Mouse (Mus musculus) CH12.LX (cell line): Measurements from ENCODE around the gene Fa2h.

Source experiments
- CTCF ChIP-seq, 2 experiments: IDR thresholded peaks in 1 of 2; conservative IDR thresholded peaks in 1 of 2; 2 replicates each; pipeline ENCODE4 v1.5.1; 2011 to 2012; ENCODE audit warnings: low read depth in 2 of 2, low read length in 2 of 2, improper control_type of control experiment in 1 of 2, inconsistent platforms in 1 of 2, mild to moderate bottlenecking in 1 of 2, moderate library complexity in 1 of 2
- ELF1 ChIP-seq: IDR thresholded peaks from 2 replicates; pipeline ENCODE4 v1.6.1; 2014; ENCODE audit warnings: low read depth, mild to moderate bottlenecking, inconsistent platforms, low read length, improper control_type of control experiment
- MAZ ChIP-seq: IDR thresholded peaks from 2 replicates; pipeline ENCODE4 v1.6.1; 2012; ENCODE audit warnings: low read depth, mild to moderate bottlenecking, inconsistent platforms, low read length, improper control_type of control experiment, moderate library complexity

DNA sequence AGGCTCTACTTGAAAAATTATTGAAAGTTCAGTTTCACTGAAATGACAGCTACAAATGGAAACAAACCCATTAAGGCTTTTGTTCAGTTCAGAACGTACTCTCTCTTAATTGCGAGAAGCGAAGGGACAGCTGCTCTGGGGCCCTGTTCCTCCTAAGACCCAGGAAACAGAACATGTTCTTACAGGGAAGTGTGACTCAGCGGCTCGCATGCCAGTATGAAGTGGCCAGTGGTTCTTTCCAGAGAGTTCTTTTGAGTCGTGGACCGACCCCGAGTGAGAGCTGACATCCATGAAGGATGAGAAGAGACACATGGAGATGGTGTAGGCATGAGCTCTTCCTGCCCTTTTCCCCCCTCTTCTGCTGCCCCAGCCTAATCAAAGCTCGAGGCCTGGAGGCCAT, 23.9 kb downstream of the Fa2h start:
- TF ChIP-seq MAZ (no peak), CTCF (conservative IDR thresholded peaks at IDR 0.05 in 1 of 2, IDR thresholded peaks at IDR 0.05 in 1 of 2; ENCODE audit: low read depth in 2 of 2, low read length in 2 of 2) (no peak), ELF1 (no peak; the same call in 1 of the 2 replicates)
